Mouse (Mus musculus): ENCODE measurements around the gene Plppr3.
"Not testable (repeated sequence)": the region's sequence is repeated elsewhere in the genome, so short reads cannot be mapped to it uniquely, and the experiment has no call there.

Gene Plppr3

DNA sequence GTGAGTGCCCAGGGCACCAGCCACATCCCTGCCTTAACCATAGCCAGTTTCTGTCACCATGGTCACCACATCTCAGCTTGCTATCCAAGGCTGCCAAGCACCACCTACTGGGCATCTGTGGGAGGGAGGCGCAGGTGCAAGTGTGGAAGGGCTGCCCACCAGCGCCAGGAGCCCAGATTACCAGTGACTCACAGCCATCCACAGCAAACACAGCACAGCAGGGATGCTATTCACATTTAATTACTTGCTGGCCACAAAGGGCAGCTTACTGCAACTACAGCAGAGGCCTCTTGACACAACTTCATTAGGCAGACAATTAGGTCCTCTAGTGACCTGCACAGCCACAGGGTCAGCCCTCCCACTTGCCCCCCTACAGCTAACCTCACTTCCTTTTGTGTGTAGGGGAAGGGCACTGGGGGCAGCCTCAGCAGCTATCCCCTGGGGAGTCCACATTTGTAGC, 26.5 kb upstream of the Plppr3 start:
- no peak for DNase-seq

DNA sequence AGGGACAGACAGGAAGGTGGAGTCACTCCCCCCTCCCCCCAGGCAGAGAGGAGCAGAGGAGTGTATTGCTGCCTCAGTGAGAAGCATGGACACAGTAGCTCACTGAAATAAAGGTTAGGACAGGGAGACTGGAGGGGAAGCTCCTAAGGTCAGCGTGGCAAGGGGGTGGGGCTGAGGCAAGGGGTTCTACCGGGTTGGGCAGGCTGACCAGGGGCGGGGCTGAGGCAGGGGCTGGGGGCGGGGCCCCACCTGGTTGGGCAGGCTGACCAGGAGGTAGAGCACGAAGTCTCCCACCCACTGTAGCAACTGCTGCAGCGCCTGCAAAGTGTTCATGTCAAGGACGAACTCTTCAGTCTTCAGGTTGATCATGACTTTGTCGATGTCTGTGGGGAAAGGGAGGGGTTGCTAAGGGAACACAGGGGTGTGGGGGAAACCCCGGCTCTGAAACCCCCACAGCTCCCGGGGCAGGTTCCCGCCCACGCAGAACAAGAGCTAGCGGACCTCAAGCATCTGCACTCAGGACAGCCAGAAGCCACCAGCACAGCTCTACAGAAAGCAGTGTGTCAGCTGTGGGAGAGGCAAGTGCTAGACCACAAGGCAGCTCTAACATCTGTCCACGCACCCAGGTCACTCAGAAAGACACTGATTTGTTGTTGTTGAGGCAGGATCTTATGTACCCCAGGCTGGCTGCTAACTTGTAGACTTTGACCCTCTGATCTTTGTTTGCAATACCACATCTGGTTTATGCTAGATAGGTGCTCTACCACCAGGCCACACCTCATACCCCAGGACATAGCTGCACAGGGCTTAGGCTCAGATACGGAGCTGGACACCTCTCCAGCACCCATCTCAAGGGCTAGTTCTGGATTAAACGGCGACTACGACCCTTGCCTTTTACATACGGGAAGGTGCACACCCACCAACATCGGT, 23.1 kb upstream of the Plppr3 start:
- no peak for DNase-seq

DNA sequence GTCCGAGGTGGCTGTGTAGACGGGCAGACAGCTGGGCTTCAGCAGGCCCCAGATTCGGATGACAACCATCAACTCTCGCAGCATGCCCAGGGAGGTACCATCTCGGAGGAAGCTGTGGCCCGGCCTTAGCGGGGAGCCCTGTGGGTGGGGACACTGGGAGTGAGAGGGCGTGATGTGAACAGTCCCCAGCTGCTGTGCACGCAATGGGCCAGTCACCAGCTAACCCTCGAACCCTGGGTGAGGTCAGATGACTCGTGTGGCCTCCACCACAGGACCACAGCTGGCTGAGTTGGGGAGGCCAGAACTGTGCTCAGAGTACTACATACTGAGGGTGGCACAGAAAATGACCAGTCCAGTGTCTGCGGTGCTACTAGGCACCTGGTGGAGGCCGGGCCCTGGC, 22.4 kb upstream of the Plppr3 start:
- DNase-seq: no peak

DNA sequence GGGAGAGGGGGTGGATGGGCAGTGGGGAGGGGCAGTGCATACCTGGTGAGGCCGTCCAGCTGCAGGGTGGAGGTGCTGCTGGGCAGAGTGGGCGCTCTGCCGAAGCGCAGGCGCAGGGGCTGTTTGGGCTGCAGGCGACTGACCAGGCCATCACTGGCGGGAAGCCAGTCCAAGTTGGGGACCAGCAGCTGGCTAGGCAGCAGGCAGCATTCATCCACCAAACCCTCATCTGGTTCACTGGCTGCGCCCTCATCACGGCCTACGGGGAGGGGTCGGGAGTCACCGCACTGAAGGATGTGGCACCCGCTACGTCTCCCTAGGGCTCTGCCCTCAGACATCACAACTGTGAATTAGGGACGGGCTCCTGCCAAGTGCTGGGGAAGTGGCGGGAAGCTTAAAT, 21.9 kb upstream of the Plppr3 start:
- no peak for DNase-seq

DNA sequence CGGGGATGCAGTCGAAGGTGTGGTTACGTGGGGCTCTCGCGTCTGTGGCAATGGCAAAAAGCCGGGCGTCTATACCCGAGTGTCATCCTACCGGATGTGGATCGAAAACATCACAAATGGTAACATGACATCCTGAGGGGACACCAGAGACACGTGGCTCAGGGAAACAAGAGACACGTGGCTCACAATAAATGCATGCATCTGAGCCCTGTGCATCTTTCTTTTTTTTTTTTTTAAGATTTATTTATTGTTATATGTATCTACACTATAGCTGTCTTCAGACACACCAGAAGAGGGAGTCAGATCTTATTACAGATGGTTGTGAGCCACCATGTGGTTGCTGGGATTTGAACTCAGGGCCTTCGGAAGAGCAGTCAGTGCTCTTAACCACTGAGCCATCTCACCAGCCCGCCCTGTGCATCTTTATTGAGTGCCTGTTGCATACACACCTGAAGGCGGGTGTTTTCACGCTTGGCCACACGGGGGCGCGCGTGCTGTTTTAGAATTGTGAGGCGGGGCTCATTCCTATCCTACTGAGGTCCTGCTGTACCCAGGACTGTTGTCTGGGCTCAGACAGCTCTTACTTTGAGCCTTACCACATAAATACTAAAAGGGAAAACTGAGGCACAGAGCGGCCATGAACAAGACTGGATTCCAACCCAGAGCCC, 18.2 kb upstream of the Plppr3 start:
- DNase-seq: peak; percentile 75

DNA sequence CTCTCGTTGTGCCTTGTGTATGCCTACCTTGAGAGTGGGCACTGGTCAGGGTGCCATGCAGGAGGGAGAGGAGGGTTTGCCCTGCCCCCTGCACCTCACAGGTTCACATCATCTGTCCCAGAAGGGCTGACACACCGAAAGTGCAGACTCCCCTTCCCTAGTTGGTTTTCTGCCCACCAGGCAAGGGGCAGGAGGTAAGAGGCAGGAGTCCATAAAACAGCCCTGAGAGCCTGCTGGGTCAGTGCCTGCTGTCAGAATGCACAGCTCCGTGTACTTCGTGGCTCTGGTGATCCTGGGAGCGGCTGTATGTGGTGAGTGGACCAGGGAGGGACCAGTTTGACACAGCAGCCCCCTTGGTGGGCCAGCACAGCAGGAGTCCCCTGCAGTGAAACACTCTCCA, 16.2 kb upstream of the Plppr3 start, which contains the start of gene Cfd:
Gene Cfd, plus strand, starts transcription at position 184 of the 400 bp plus-strand sequence.
- no peak for DNase-seq

DNA sequence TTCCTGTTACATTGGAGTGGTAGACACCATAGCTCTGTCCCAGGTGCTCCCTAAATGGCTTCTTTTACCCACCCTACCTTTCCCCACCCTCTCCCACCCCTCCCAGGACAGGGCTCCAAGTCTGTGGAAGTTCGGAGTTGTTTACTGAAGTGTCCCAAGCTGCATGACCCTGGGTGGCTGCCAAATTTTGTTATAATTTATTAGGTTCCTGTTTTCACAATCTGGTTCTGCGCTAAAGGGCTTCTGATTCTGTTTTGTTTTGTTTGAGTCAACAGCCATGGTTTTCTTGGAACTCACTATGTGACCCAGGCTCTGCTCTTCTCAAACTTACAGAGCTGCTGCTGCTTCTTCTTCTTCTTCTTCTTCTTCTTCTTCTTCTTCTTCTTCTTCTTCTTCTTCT, 15.0 kb upstream of the Plppr3 start:
- DNase-seq: no peak

DNA sequence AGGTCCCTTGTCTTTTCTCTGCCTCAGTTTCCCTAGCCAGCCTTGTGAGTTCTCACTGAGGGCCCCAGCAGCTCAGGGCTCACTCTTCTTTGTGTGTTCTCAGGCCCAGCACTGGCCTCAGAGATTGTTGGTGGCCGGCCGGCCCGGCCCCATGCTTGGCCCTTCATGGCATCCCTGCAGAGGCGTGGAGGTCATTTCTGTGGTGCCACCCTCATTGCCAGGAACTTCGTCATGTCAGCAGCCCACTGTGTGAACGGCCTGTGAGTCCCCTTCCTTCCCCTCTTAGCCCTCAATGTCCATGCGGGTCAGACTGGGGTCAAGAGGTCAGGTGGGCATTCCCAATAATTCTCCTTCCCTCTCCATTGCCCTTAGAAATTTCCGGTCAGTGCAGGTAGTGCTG, 12.2 kb upstream of the Plppr3 start:
- no peak for DNase-seq

DNA sequence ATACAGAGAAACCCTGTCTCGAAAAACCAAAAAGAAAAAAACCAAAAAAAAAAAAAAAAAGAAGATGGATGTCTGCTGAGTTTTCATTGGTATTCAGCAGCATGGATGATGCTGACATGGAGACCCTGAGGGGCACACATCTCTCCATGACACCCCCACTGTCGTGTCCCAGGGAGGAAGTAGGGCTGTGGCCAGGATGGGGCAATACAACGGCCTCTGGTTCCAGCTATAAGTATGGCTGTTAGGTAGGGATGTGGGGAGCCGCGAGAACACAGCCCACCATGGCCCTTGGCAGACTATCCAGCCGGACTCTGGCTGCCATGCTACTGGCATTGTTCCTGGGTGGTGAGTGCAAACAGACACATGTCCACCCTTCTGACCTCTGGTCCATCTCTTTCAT, 11.6 kb upstream of the Plppr3 start, which contains the start of gene Elane:
Gene Elane, plus strand, starts transcription at position 194 of the 400 bp plus-strand sequence.
- DNase-seq: no peak

DNA sequence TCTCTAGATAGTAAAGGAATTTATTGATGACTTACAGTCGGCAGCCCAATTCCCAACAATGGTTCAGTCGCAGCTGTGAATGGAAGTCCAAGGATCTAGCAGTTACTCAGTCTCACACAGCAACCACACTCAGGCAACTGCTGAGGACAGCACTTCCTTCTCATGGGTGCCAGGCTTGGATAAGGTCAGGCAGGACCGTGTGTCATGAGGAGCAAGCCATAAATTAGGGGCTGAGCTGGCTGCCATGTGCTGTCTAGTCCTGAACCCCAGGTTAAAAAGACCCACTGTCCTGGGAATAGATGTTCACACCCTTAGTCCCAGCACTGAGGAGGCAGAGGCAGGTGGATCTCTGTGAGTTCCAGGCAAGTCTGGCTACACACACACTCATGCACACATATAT, 10.5 kb upstream of the Plppr3 start:
- not testable (repeated sequence) for DNase-seq

DNA sequence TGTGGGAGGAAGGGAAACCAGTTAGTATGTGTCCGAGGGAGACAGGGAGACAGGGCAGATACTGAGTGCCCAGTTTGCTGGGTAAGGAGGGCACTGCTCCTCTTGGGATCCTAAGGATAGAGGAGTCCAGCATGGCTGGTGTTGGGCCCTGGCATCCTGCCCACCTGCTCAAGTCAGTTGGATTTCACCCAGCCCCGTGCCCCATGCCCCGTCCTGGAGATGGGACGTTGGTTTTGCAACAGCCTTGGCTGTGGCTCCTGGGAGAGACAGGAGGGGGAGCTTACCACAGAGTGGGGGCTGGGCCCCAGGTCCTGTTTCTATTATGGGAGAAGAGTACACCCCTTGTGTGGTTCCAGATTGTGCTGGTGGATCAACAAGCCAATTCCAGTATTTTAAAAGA, 10.0 kb upstream of the Plppr3 start:
- peak; percentile 88 for DNase-seq

DNA sequence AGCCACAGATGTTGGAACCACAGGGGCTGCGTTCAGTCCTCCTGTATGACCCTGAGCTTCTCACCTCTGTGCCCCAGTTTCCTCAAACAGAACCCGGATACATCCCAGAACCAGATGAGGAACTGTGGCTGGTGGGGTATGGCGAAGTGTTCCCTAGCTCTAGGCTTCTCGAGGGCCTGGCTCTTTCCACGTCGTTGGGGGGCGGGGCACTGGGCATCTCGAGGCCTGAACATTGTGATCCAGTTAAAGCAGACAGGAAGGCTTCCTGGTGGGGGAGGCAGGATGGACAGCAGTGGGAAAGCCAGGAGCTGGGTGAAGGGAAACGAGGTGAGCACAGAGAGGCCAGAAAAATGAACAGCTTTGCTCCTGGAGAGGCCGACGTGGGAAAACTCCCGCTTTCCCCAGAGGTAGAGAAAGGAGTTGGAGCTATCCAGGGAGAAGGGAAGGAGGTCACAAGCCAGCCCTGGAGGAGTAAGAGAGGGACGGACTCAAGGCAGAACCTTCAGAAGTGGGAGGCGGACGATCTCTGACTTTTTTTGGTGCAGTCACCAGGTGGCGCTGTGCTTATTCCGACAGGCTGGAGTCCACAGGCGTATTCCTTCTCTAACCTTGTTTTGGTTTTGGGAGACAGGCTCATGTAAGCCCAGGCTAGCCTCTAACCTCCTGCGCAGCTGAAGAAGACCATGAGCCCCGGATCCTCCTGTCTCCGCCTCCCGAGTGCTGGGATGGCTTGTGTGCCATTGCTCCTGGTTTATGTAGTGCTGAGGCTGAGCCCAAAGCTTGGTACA, 9.1 kb upstream of the Plppr3 start:
- peak; percentile 83 for DNase-seq

DNA sequence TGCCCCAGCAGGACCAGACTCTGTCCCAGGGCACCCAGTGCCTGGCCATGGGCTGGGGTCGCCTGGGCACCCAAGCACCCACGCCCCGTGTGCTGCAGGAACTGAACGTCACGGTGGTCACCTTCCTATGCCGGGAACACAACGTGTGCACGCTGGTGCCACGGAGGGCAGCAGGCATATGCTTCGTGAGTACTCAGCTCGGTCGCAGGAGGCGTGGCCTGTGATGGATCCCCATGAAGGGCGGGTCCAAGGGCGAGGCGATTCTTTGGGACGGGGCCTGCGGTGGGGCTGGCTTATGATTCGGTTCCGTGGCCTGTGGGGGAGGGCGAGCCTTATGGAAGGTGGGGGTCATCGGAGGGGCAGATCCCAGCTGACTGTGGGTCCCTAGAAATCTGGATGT, 7.5 kb upstream of the Plppr3 start:
- no peak for DNase-seq

DNA sequence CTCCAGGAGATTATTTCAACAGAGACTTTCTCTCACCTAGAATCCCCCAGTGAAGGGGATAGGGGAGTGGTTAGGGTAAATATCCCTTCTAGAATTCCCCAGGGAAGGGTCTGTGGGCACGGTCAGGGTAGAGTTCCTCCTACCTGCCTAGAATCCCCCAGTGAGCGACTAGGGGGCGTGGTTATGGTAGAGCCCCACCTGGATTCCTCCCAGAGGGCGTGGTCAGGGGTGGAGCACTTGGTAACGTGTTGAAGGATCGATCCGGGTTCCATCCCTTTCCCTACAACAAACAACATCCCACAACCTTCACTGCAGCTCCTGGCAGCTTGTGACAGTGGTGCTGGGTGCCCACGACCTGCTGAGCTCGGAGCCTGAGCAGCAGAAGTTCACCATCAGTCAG, 6.3 kb upstream of the Plppr3 start:
- DNase-seq: no peak

DNA sequence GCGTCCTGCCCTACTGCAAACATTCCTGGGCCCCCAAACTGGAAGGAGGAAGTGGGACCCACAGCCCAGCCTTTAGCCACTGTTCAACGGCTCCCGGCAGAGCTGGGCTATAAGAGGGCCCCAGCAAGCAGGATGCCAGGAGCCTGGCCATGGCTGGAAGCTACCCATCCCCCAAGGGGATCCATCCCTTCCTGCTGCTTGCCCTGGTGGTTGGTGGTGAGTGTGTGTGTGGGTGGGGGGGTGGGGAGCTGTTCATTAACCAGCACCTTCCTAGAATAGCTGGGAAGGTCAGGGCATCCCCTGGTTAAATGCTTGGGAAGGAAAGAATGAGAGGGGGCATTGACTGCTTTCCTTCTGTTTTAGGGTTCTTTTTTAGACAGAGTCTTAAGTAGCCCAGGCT, 5.1 kb upstream of the Plppr3 start:
- no peak for DNase-seq

DNA sequence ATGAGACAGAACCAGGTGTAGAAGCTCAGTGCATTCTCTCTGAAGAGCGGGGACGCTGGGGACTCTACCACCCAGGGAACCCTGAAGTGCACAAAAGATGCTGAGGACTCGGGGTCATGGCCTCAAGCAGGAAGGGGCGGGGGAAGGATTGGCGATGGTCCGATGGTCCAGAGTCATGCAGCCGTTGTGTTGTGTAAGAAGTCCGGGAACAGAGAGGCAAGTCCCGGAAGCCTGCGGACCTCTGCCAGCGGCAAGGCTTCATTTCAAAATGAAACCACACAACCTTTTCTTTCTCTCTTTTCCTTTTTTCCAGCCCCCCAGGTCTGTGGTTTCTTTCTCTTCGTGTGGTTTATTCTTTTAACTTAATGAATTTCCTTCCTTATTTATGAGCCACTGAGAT, 3.3 kb upstream of the Plppr3 start:
- DNase-seq: peak; percentile 65

DNA sequence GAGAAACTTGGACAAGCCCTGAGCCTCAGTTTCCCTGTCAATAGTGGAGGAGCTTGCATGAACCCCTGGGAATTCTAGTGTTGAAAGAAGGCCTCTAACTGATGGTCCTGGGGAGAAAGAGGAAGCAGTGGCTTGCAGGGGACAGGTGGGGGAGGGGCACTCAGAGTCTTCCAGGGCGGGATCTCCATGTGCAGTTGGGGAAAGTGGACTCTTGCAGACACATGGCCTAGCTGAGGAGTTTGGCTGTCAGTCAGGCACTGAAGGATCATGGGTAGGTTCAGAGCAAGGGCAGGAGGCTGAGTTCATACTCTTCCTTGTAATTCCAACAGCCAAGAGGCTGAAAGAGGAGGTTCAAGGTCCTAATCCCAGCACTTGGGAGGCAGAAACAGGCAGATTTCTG, 2.7 kb upstream of the Plppr3 start:
- no peak for DNase-seq

DNA sequence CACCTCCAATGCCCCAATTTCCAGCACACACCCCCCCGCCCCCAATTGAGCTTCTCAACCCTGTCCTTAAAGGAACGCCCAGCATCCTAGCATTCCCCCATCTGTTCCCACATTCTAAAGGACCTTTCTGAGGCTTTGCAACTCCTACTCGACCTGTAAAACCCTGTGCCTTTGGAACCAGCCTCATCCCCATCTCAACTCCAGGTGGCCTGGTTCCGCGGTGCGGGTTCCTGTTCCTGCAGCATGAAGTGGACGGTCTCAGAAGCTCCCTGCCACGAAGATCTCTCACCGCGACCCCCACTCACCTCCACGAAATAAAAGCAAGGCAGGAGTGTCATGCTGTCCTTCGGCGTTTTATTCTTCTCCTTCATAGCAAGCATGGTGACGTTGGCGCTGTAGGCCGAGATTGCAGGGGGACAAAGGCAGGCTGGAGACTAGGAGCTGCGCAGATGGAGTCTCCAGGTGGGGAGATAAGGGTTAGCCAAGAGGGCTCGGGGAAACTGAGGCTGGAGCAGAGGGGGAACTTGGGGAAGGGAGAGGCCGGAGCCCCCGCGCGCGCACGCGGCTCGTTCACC, 632 bp downstream of the Plppr3 start:
- DNase-seq: no peak

DNA sequence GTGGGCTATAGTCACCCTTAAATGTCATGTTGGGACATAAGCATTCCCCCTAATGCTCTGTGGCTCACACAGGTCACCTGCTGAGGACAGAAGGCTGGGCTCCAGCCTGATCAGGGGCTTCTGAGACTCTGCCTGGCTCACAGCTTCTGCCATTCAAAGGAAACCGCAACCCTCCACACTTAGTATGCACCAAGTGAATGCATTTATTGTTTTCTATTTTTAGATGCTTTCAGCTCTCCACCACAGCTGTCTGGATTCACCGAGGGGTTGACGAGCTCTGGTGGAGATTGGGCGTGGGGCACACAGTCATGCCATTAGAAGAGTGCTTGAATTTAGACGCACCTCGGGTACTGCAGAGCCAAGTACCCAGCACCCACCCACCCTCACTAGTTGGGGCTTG, 1.1 kb downstream of the Plppr3 start:
- DNase-seq: no peak

DNA sequence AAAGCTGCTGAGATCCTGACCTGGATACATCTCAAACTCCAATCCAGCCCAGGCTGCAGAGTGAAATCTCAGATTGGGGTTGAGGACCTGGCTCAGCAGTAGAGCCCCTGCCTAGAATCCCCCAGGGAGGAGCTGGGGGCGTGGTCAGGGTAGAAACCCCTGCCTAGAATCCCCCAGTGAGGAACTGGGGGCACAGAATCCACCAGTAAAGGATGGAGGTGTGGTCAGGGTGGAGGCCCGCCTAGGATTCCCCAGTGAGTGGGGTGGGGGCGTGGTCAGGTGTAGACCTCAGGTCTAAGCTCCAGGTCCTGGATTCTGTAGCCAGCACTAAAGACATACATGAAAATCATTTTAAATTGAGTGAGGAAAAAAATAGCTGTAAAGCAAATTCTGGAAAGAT, 1.6 kb downstream of the Plppr3 start:
- DNase-seq: no peak

DNA sequence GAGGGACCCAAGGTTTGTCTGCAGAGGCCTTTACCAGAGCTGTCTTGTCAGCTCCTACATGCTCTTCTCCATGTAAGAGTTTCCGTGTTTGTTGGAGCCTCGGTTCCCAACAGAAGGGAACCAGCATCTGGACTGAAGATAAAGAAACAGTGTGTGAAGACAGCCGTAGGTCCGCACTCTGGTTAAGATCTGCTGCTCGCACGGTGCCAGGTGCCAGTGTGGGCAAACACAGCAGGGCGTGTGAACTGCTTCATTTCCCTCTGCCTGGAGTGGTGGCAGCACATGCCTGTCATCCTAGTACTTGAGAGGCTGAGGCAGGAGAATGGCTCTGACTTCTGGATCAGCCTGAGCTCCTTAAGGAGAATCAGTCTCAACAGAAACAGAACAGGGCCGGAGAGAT, 2.6 kb downstream of the Plppr3 start:
- DNase-seq: no peak

DNA sequence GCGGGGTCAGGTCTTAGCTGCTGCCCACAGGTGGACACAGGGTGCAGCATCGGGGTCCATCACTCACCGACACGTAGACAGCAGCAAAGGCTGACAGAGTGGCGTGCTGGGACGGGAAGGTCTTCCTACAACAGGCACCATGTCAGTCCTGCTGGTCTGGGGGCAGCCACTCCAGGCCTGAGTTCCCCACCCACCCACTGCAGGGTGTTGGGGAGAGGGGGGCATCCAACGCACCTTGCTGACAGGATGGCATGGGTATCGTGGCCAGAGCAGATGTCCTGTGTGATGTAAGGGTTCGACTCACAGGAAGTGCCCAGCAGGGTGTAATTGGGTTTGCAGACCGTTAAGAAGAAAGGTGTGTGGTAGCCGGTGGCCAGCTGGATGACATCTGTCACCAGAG, 7.8 kb downstream of the Plppr3 start:
- no peak for DNase-seq

DNA sequence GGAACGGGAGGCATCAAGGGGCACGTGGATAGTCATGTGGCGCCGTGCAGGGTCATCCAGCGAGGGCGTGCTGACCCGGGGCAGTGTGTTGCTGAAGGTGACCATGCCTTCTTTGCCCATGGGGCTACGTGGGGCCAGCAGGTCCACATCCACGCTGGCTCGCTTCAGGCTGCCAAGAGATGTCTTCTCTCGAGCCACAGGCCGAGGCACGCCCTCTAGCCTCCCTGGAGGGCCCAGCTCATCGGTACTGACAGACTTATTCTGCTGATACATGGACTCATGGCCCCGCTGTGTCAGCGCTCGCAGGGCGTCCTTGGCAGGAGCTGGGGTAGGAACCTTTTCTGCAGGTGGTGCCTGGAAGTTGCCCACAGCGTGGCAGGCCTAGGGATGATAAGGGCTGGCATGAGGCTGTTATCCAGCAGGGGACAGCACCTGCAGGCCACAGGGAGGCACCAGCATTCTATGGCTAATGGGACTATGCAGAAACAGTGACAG, 8.6 kb downstream of the Plppr3 start:
- peak; percentile 85 for DNase-seq

All from kidney, adult 11 months (tissue).